Mouse (Mus musculus): Measurements from ENCODE around the gene Pik3r1. TPM values are rescaled to one million over a fixed set of nuclear protein-coding genes. Genes with fewer than 3 reads are reported as not detected.

Pik3r1 gene
- total RNA-seq, 1 experiment = 7.3 TPM

DNA sequence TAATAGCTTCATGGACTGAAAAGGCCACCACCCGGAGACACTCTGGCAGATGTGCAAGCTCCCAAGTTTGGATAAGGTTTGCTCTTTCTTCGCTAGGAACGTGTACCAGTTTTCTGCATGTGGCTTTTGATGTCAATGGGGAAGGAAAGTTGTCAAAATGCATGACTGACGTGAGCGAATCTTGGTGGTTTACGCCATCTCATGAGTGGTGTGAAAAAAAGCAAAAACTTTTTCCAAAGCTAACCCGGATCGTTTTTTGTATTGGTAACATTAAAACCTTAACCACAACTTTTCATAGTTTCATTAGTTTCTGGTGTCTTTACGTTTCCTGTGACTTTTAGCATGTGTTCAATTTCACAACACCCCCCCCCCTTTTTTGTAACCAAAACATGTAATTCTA, 60.8 kb downstream of the Pik3r1 start:
- H3K36me3 ChIP-seq (ENCODE audit: control insufficient read depth, insufficient read depth, low read length, poor library complexity, severe bottlenecking) = peaks cover 6% of the 10 kb centered on the region
- no peak overlapping the region for H3K9ac ChIP-seq (ENCODE audit: insufficient read depth, low read depth, low read length, poor library complexity, severe bottlenecking)
- no peak overlapping the region for H3K4me3 ChIP-seq (ENCODE audit: insufficient read depth in 1 of 2, low read depth in 1 of 2, low read length in 2 of 2, poor library complexity in 1 of 2, severe bottlenecking in 1 of 2)
- H3K9me3 ChIP-seq (ENCODE audit: control insufficient read depth, insufficient read depth, low read depth, low read length) = no peaks in the 10 kb centered on the region
- in situ Hi-C loops (cut with MboI; ENCODE audit: low sequenced_read_pairs in 2 of 2, unreplicated experiment in 2 of 2) = no loop called here
- no peak for DNase-seq (ENCODE audit: low read depth, low spot score)
- no peak for TF ChIP-seq ZC3H11A (IDR thresholded peaks at IDR 0.05; ENCODE audit: borderline replicate concordance, low read depth, low read length)
- no peak for TF ChIP-seq CHD2 (IDR thresholded peaks at IDR 0.05; ENCODE audit: low read depth, low read length)
- TF ChIP-seq ZNF384 (IDR thresholded peaks at IDR 0.05; ENCODE audit: low read depth, low read length) = no peak
- no peak for TF ChIP-seq HCFC1 (IDR thresholded peaks at IDR 0.05; ENCODE audit: borderline replicate concordance, insufficient read depth, low read length)
- TF ChIP-seq MAFK (IDR thresholded peaks at IDR 0.05; ENCODE audit: insufficient read depth, low read depth, low read length) = no peak
- no peak overlapping the region for H3K27ac ChIP-seq (ENCODE audit: insufficient read depth, low read depth, low read length, poor library complexity, severe bottlenecking)
- H3K4me1 ChIP-seq (ENCODE audit: control insufficient read depth in 2 of 2, insufficient read depth in 2 of 2, low read length in 2 of 2, poor library complexity in 1 of 2) = no peaks in the 10 kb centered on the region

DNA sequence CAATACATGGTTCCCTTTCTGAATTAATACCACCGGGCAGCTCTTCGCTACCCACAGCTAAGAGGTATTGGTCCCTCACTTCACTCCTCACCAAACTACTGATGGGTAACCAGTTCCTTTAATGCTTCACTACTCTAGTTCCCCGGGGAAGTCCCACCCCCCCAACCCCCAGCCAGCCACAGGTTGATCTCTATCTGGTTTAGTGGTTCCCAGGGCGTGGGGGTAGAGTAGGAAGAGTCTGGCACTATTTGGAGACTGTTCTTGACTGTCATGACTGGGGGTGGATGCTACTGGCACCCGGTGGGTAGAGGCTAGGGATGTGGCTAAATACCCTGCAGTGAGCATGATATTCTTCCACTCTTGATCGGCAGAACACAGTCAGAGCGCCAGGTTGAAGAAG, 61.6 kb downstream of the Pik3r1 start:
- H3K4me1 ChIP-seq (ENCODE audit: control insufficient read depth in 2 of 2, insufficient read depth in 2 of 2, low read length in 2 of 2, poor library complexity in 1 of 2) = no peaks in the 10 kb centered on the region
- H3K9ac ChIP-seq (ENCODE audit: insufficient read depth, low read depth, low read length, poor library complexity, severe bottlenecking) = no peak overlapping the region
- no peak overlapping the region for H3K27ac ChIP-seq (ENCODE audit: insufficient read depth, low read depth, low read length, poor library complexity, severe bottlenecking)
- H3K36me3 ChIP-seq (ENCODE audit: control insufficient read depth, insufficient read depth, low read length, poor library complexity, severe bottlenecking) = peaks cover 7% of the 10 kb centered on the region
- in situ Hi-C loops (cut with MboI; ENCODE audit: low sequenced_read_pairs in 2 of 2, unreplicated experiment in 2 of 2) = no loop called here
- TF ChIP-seq CHD2 (IDR thresholded peaks at IDR 0.05; ENCODE audit: low read depth, low read length) = no peak
- TF ChIP-seq ZC3H11A (IDR thresholded peaks at IDR 0.05; ENCODE audit: borderline replicate concordance, low read depth, low read length) = no peak
- TF ChIP-seq MAFK (IDR thresholded peaks at IDR 0.05; ENCODE audit: insufficient read depth, low read depth, low read length) = no peak
- TF ChIP-seq HCFC1 (IDR thresholded peaks at IDR 0.05; ENCODE audit: borderline replicate concordance, insufficient read depth, low read length) = no peak
- TF ChIP-seq ZNF384 (IDR thresholded peaks at IDR 0.05; ENCODE audit: low read depth, low read length) = no peak
- DNase-seq (ENCODE audit: low read depth, low spot score) = no peak
- H3K4me3 ChIP-seq (ENCODE audit: insufficient read depth in 1 of 2, low read depth in 1 of 2, low read length in 2 of 2, poor library complexity in 1 of 2, severe bottlenecking in 1 of 2) = no peak overlapping the region
- no peaks in the 10 kb centered on the region for H3K9me3 ChIP-seq (ENCODE audit: control insufficient read depth, insufficient read depth, low read depth, low read length)

DNA sequence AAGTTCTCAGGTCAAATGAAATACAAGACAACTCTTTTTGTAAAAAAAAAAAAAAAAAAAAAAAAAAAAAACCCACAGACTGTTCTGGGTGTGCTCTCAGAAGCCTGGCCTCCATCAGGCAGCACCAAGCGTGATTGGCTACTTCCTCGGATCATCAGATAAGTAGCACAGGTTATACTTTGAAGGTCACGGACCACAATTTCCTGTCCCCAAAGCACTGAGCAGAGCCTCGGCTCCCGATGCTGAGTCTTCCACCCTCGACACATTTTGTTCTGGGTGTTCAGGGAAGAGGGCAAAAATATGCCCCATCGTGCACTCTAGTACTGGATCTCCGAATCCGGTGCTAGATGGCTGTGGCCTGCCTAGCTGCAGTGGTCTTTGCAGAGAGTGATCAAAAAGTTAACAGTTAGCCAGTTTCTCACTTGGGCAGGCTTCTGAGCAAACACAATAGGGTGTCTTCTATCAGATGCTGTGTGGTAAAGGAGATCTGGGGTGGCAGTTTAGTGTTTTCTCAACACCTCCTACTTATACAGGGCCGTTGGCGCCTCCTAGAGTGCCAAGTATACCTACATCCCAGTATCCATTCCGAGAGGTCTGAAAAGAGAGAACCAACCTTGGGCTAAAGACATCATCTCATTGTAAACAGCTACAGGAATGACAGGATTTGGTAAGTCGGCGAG, 65.8 kb downstream of the Pik3r1 start:
- TF ChIP-seq CHD2 (IDR thresholded peaks at IDR 0.05; ENCODE audit: low read depth, low read length) = no peak
- TF ChIP-seq ZNF384 (IDR thresholded peaks at IDR 0.05; ENCODE audit: low read depth, low read length) = peak; percentile 54; the same call in 1 of the 2 replicates
- H3K9me3 ChIP-seq (ENCODE audit: control insufficient read depth, insufficient read depth, low read depth, low read length) = no peaks in the 10 kb centered on the region
- H3K36me3 ChIP-seq (ENCODE audit: control insufficient read depth, insufficient read depth, low read length, poor library complexity, severe bottlenecking) = peaks cover 4% of the 10 kb centered on the region
- in situ Hi-C loops (cut with MboI; ENCODE audit: low sequenced_read_pairs in 2 of 2, unreplicated experiment in 2 of 2) = no loop called here
- H3K4me3 ChIP-seq (ENCODE audit: insufficient read depth in 1 of 2, low read depth in 1 of 2, low read length in 2 of 2, poor library complexity in 1 of 2, severe bottlenecking in 1 of 2) = no peak overlapping the region
- H3K27ac ChIP-seq (ENCODE audit: insufficient read depth, low read depth, low read length, poor library complexity, severe bottlenecking) = no peak overlapping the region
- no peak overlapping the region; the same call in 1 of the 2 replicates for H3K9ac ChIP-seq (ENCODE audit: insufficient read depth, low read depth, low read length, poor library complexity, severe bottlenecking)
- H3K4me1 ChIP-seq (ENCODE audit: control insufficient read depth in 2 of 2, insufficient read depth in 2 of 2, low read length in 2 of 2, poor library complexity in 1 of 2) = peaks cover 0 to 2% of the 10 kb centered on the region in 2 experiments; a peak in 1 of 4 replicates
- DNase-seq (ENCODE audit: low read depth, low spot score) = no peak

DNA sequence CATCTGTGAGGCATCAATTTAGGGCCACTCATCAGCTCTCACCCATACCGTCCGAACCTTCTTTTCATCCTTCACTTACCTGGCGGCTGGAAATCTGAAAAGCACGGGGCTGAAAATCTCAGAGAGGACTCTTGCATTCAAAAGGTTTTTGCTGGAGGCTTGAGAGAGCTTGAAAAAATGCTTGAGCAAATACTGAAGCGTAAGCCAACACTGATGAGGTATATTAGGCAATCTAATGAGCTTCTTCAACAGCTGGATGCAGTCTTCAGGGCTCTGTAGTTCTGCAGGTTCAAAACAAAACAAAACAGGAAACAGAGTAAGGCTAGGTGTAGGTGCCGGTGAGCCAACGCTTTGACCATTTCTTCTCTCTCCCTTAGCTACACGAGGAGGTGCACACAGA, 66.4 kb downstream of the Pik3r1 start:
- Histone ChIP-seq H3K9ac (ENCODE audit: insufficient read depth, low read depth, low read length, poor library complexity, severe bottlenecking) (no peak overlapping the region), H3K4me3 (ENCODE audit: insufficient read depth in 1 of 2, low read depth in 1 of 2, low read length in 2 of 2, poor library complexity in 1 of 2, severe bottlenecking in 1 of 2) (no peak overlapping the region), H3K4me1 (ENCODE audit: control insufficient read depth in 2 of 2, insufficient read depth in 2 of 2, low read length in 2 of 2, poor library complexity in 1 of 2) (peaks cover 0 to 2% of the 10 kb centered on the region in 2 experiments; a peak in 1 of 4 replicates), H3K27ac (ENCODE audit: insufficient read depth, low read depth, low read length, poor library complexity, severe bottlenecking) (no peak overlapping the region), H3K9me3 (ENCODE audit: control insufficient read depth, insufficient read depth, low read depth, low read length) (no peaks in the 10 kb centered on the region), H3K36me3 (ENCODE audit: control insufficient read depth, insufficient read depth, low read length, poor library complexity, severe bottlenecking) (peaks cover 4% of the 10 kb centered on the region)
- TF ChIP-seq ZC3H11A (IDR thresholded peaks at IDR 0.05; ENCODE audit: borderline replicate concordance, low read depth, low read length) = no peak
- TF ChIP-seq MAFK (IDR thresholded peaks at IDR 0.05; ENCODE audit: insufficient read depth, low read depth, low read length) = no peak
- TF ChIP-seq HCFC1 (IDR thresholded peaks at IDR 0.05; ENCODE audit: borderline replicate concordance, insufficient read depth, low read length) = no peak
- no peak for TF ChIP-seq CHD2 (IDR thresholded peaks at IDR 0.05; ENCODE audit: low read depth, low read length)
- TF ChIP-seq ZNF384 (IDR thresholded peaks at IDR 0.05; ENCODE audit: low read depth, low read length) = no peak
- in situ Hi-C loops (cut with MboI; ENCODE audit: low sequenced_read_pairs in 2 of 2, unreplicated experiment in 2 of 2) = no loop called here
- no peak for DNase-seq (ENCODE audit: low read depth, low spot score)

All from ES-E14 (cell line).